Mouse (Mus musculus): ENCODE measurements around the gene Btbd9.

- no peak for TF ChIP-seq POLR2A (IDR thresholded peaks at IDR 0.05; ENCODE audit: borderline replicate concordance, insufficient read depth, low read length)
- TF ChIP-seq CTCF (IDR thresholded peaks at IDR 0.05; ENCODE audit: borderline replicate concordance, insufficient read depth, low read depth, low read length), result no peak
Measured at GRCm38 (mm10) chr17:30182063-30182462, 394.2 kb downstream of the Btbd9 start.
